Mouse (Mus musculus) liver, embryonic 14.5 days (tissue): ENCODE data around the gene Anapc15. TPM values are rescaled to one million over a fixed set of nuclear protein-coding genes. Genes with fewer than 3 reads are reported as not detected.

ENCODE experiments used
- ATAC-seq: fragments of 200-750 bp; cut with Nextera tagmentation; 2 replicates; pipeline ENCODE4 v1.8.0; 2017; ENCODE audit warnings: moderate number of reproducible peaks, mild to moderate bottlenecking, moderate library complexity; ENCODE audit not compliant: insufficient read depth
- DNase-seq, 3 experiments: peaks; one replicate each; pipeline ENCODE4 v3.0.0-alpha.2; 2012 to 2013; ENCODE audit warnings: low read depth in 3 of 3, low spot score in 3 of 3
- H3K27ac ChIP-seq: fragments of 300-500 bp; sonication (generic); 2 replicates; pipeline ENCODE4 v1.5.1; 2014; ENCODE audit warnings: moderate library complexity, mild to moderate bottlenecking, control low read depth, inconsistent platforms
- H3K27me3 ChIP-seq: fragments of 300-500 bp; sonication (generic); 2 replicates; pipeline ENCODE4 v1.6.1; 2014; ENCODE audit warnings: mild to moderate bottlenecking, low read length, moderate library complexity; ENCODE audit not compliant: control insufficient read depth, insufficient read depth
- H3K36me3 ChIP-seq: fragments of 300-500 bp; sonication (generic); replicated peaks from 2 replicates; pipeline ENCODE4 v1.6.1; 2014; ENCODE audit warnings: low read depth; ENCODE audit not compliant: control insufficient read depth, insufficient read depth
- H3K4me1 ChIP-seq, 2 experiments: fragments of 200-500 bp in 1 of 2; fragments of 300-500 bp in 1 of 2; sonication (generic) in 1 of 2; replicated peaks; 2 replicates each; pipeline ENCODE4 v1.6.1; 2012 to 2014; ENCODE audit warnings: antibody characterized with exemption in 1 of 2, inconsistent platforms in 1 of 2, low read length in 1 of 2; ENCODE audit not compliant: control insufficient read depth in 2 of 2, insufficient read depth in 2 of 2
- H3K4me2 ChIP-seq: fragments of 300-500 bp; sonication (generic); 2 replicates; pipeline ENCODE4 v1.6.1; 2014; ENCODE audit warnings: low read depth, mild to moderate bottlenecking, control low read depth, moderate library complexity
- H3K4me3 ChIP-seq, 2 experiments: fragments of 200-500 bp in 1 of 2; fragments of 300-500 bp in 1 of 2; sonication (generic) in 1 of 2; 2 replicates each; pipeline ENCODE4 v1.5.1; 2012 to 2014; ENCODE audit warnings: low read depth in 2 of 2, low read length in 2 of 2, mild to moderate bottlenecking in 2 of 2, control low read depth in 1 of 2, inconsistent platforms in 1 of 2, moderate library complexity in 1 of 2; ENCODE audit not compliant: insufficient read depth in 1 of 2
- H3K9ac ChIP-seq: fragments of 300-500 bp; sonication (generic); replicated peaks from 2 replicates; pipeline ENCODE4 v1.6.1; 2014; ENCODE audit warnings: mild to moderate bottlenecking, control low read depth, moderate library complexity
- H3K9me3 ChIP-seq: fragments of 300-500 bp; sonication (generic); 2 replicates; pipeline ENCODE4 v1.6.1; 2016; ENCODE audit warnings: low read length, mixed read lengths; ENCODE audit not compliant: control insufficient read depth
- CTCF ChIP-seq: IDR thresholded peaks from 2 replicates; pipeline ENCODE4 v1.5.1; 2016; ENCODE audit warnings: antibody characterized with exemption, low read depth, control low read depth
- EP300 ChIP-seq: IDR thresholded peaks from 2 replicates; pipeline ENCODE4 v1.6.1; 2016; ENCODE audit warnings: antibody characterized with exemption, low read depth
- WGBS: fragments of 180-500 bp; shearing (Covaris S2); extraction: QIAGEN DNeasy Blood & Tissue Kit; methylation state at CpG from one replicate; pipeline ENCODE4 v1.1.7; 2014; ENCODE audit not compliant: insufficient replicate concordance; 5-methylcytosine and 5-hydroxymethylcytosine counted together
- polyA plus RNA-seq, 2 experiments: library from polyadenylated mRNA; depleted of rRNA in 1 of 2; stranded (reverse) in 1 of 2; unstranded in 1 of 2; fragments of >200 nt; fragmentation: Nextera tagmentation in 1 of 2; extraction: Ambion mirVana in 1 of 2; gene quantifications; 2 replicates each; pipeline versions ENCODE4 v1.2.1 to v1.2.3; 2012 to 2014

Anapc15 gene
- polyA plus RNA-seq, 2 experiments = 51.9 to 54.6 TPM

GRCm38 (mm10) chr7:101852846-101853245 lies 10.7 kb upstream of the Anapc15 start:
- Histone ChIP-seq H3K9ac (no peak overlapping the region), H3K4me3 (no peak overlapping the region), H3K27ac (no peak overlapping the region), H3K36me3 (no peaks in the 10 kb centered on the region), H3K27me3 (no peaks in the 10 kb centered on the region), H3K4me2 (no peak overlapping the region), H3K9me3 (no peaks in the 10 kb centered on the region), H3K4me1 (no peaks in the 10 kb centered on the region)
- WGBS = 68% methylated on average over 6 of the region's 6 CpGs
- ATAC-seq (no peak), DNase-seq (no peak)
- no peak for TF ChIP-seq CTCF
- no peak for TF ChIP-seq EP300

- Histone ChIP-seq H3K4me2 (no peak overlapping the region), H3K4me3 (no peak overlapping the region), H3K4me1 (no peaks in the 10 kb centered on the region), H3K27ac (no peak overlapping the region), H3K36me3 (no peaks in the 10 kb centered on the region), H3K9ac (no peak overlapping the region), H3K27me3 (no peaks in the 10 kb centered on the region), H3K9me3 (no peaks in the 10 kb centered on the region)
- TF ChIP-seq CTCF (no peak), EP300 (no peak)
- no peak for DNase-seq
- 30% methylated on average over 2 of the region's 2 CpGs for WGBS
- ATAC-seq = no peak
These were observed 9.7 kb upstream of the Anapc15 start for GRCm38 (mm10) chr7:101853816-101854215.

GRCm38 (mm10) chr7:101857094-101857493 lies 6.4 kb upstream of the Anapc15 start, which contains the start of gene Folr2:
Gene Folr2, minus strand, starts transcription at chr7:101857194.
- Histone ChIP-seq H3K9me3 (no peaks in the 10 kb centered on the region), H3K9ac (no peak within 1 kb of the TSS), H3K27me3 (no peaks in the 10 kb centered on the region), H3K4me3 (no peak within 1 kb of the TSS), H3K27ac (no peak within 1 kb of the TSS), H3K4me1 (no peaks in the 10 kb centered on the region), H3K36me3 (no peaks in the 10 kb centered on the region), H3K4me2 (no peak within 1 kb of the TSS)
- ATAC-seq = no peak
- 65% methylated on average over 4 of the region's 4 CpGs for WGBS
- TF ChIP-seq EP300 (no peak), CTCF (no peak)
- no peak for DNase-seq

GRCm38 (mm10) chr7:101858362-101858761 lies 5.2 kb upstream of the Anapc15 start:
- no peak overlapping the region for H3K4me2 ChIP-seq
- no peaks in the 10 kb centered on the region for H3K36me3 ChIP-seq
- H3K4me1 ChIP-seq = no peaks in the 10 kb centered on the region
- no peak for ATAC-seq
- H3K9me3 ChIP-seq = no peaks in the 10 kb centered on the region
- no peak overlapping the region for H3K9ac ChIP-seq
- no peaks in the 10 kb centered on the region for H3K27me3 ChIP-seq
- H3K27ac ChIP-seq = no peak overlapping the region
- 51% methylated on average over 9 of the region's 9 CpGs for WGBS
- no peak for TF ChIP-seq CTCF
- TF ChIP-seq EP300 = no peak
- H3K4me3 ChIP-seq = no peak overlapping the region
- no peak for DNase-seq

GRCm38 (mm10) chr7:101860978-101861377 lies 2.5 kb upstream of the Anapc15 start:
- H3K4me1 ChIP-seq = no peaks in the 10 kb centered on the region
- no peak overlapping the region for H3K9ac ChIP-seq
- H3K9me3 ChIP-seq = no peaks in the 10 kb centered on the region
- no peaks in the 10 kb centered on the region for H3K27me3 ChIP-seq
- ATAC-seq (no peak), DNase-seq (no peak)
- TF ChIP-seq CTCF = no peak
- no peaks in the 10 kb centered on the region for H3K36me3 ChIP-seq
- no peak overlapping the region for H3K27ac ChIP-seq
- no peak overlapping the region for H3K4me2 ChIP-seq
- H3K4me3 ChIP-seq = no peak overlapping the region
